In the genomic region with DNA sequence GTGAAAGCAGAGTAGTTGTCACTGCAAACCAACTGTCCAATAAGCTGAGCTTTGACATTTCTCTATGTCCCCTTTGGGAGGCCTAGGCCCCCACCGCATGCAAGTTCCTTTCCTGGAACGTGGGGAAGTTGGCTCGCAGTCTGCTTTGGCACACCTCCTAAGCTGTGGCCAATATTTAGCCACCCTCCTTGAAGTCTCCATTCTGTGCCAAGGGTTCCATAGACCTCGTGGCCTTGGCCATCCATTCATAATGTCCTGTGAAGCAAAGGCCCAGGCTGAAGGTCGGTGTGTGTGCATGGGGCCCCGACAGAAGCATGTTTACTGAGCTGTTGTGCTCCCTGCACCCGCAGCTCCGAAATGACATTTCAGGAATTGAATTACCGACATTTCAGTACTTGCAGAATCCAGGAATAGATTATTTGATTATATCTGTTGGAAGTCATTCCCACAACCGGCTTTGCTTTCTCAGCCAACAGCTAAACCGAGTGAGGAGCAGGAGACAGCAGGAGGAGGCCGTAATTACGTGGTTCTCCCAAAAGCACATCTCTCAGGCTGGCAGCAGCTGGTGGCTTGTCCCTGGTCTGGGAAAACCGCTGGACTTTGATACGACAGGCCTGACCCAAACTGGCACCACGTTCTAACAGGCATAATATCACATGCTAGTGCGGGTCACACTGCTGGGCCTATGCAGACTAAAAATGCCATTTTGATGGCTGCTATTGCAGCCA, we compare ENCODE assay signal across 7 mouse cellular contexts. TPM values are rescaled to one million over a fixed set of nuclear protein-coding genes. Genes with fewer than 3 reads are reported as not detected.
DNase-seq lines count a peak whose midpoint lies in the region; ATAC-seq and TF ChIP-seq lines count a peak whose summit lies in the region.

No protein-coding gene starts in this region.

- no peak overlapping the region for H3K4me3 ChIP-seq in lung, embryonic 14.5 days (ENCODE audit: low read depth, low read length)

- H3K9ac ChIP-seq in lung, embryonic 14.5 days: no peak overlapping the region

- H3K36me3 ChIP-seq in lung, embryonic 14.5 days (ENCODE audit: insufficient read depth): no peaks in the 10 kb centered on the region

- peaks cover 34% of the 10 kb centered on the region for H3K4me1 ChIP-seq in lung, embryonic 14.5 days (ENCODE audit: insufficient read depth)

- no peak for TF ChIP-seq CTCF in lung, embryonic 14.5 days (IDR thresholded peaks at IDR 0.05; ENCODE audit: low read depth)

- no peaks in the 10 kb centered on the region for H3K9me3 ChIP-seq in lung, embryonic 14.5 days (ENCODE audit: low read depth, low read length)

- H3K4me2 ChIP-seq in lung, embryonic 14.5 days: no peak overlapping the region

- DNase-seq in right cerebral cortex, adult 2 months (ENCODE audit: low spot score in 2 of 2): peak; percentile 15 to 30
- DNase-seq in right cerebral cortex, postnatal 36 days (ENCODE audit: low spot score in 2 of 2): no peak
- DNase-seq in cerebellum, postnatal 10 days: peak; percentile 80 to 86
- peak; percentile 59 for DNase-seq in lung, embryonic 14.5 days
- DNase-seq in thymus, postnatal 36 days: no peak
- no peak for DNase-seq in yolk sac, embryonic 10.5 days (ENCODE audit: low spot score)

- H3K27ac ChIP-seq in lung, embryonic 14.5 days (ENCODE audit: low read depth): peak overlapping the region; percentile 81

- H3K27me3 ChIP-seq in lung, embryonic 14.5 days (ENCODE audit: insufficient read depth, low read length): no peaks in the 10 kb centered on the region

- 52% methylated on average over 17 of the region's 17 CpGs for WGBS in lung, embryonic 14.5 days

- peak; percentile 51 to 55 for ATAC-seq in hematopoietic stem cell, adult 5-6 weeks (replicated peaks in 1 of 2; ENCODE audit: insufficient read depth in 1 of 2, low FRiP score in 2 of 2, low TSS enrichment in 1 of 2, low read depth in 1 of 2, poor library complexity in 2 of 2, severe bottlenecking in 2 of 2)
- ATAC-seq in lung, embryonic 14.5 days (ENCODE audit: insufficient read depth): peak; percentile 33; the same call in 1 of the 2 replicates

RNA-seq across cellular contexts. Expression of a gene that starts 51.1 kb away (rescaled TPM):
- 15.5 and 16.8 TPM in 2 replicates for total RNA-seq in hematopoietic stem cell, adult 5-6 weeks (2017)
- polyA plus RNA-seq in lung, embryonic 14.5 days (2014; fragmentation: Nextera tagmentation; extraction: Ambion mirVana): 52.1 and 52.4 TPM in 2 replicates

Comparison
In these comparisons a context has a peak if more than half of its experiments do, and no peak if none do; other contexts are left out.
1. DNase-seq: peak in right cerebral cortex, adult 2 months (2 of 2), cerebellum, postnatal 10 days (2 of 2) and lung, embryonic 14.5 days (single experiment); none in right cerebral cortex, postnatal 36 days (0 of 2), thymus, postnatal 36 days (0 of 2) and yolk sac, embryonic 10.5 days (single experiment).